Mouse (Mus musculus): ENCODE data around the gene Vdr. TPM values are rescaled to one million over a fixed set of nuclear protein-coding genes. Genes with fewer than 3 reads are reported as not detected.

Vdr gene
- polyA plus RNA-seq, 1 experiment from 2014 or later = 0.24 TPM

DNA sequence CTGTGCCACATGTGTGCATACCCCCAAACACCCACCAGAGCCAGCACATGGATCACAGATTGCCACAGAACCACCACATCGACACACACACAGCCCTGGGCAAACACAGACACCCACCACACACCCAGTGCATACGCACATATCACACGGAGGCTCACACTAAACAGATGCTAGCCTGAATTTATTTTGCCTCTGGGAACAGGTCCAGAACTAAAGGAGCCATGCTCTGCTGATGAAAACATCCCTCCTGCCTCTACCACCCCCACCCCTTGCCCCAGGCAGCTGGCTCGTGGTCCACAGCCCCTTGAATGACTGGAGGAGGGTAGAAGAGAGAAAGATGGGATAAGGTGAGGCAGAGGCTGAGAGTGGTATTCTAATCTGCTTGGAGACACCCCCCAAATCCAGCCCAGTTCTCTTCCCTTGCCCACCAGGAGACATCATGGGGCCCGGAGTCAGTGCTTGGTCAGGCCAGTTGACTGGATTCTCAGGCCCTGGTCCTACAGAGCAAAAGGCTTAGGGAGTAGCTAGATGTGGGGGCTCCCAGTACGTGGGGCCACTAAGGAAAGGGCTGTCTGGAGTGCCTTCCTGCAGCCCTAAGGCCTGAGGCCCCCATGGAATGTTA lies 82.1 kb downstream of the Vdr start:
- Histone ChIP-seq H3K4me2 (peak overlapping the region; percentile 72), H3K27me3 (no peaks in the 10 kb centered on the region), H3K4me1 (replicated peaks) (peaks cover 82% of the 10 kb centered on the region), H3K27ac (peak overlapping the region; percentile 98), H3K36me3 (peaks cover 6% of the 10 kb centered on the region; the same call in 1 of the 2 replicates), H3K9me3 (no peaks in the 10 kb centered on the region), H3K9ac (replicated peaks) (no peak overlapping the region), H3K4me3 (replicated peaks) (peak overlapping the region; percentile 3; the same call in 1 of the 2 replicates)
- 45% methylated on average over 6 of the region's 6 CpGs for WGBS
- no peak for ATAC-seq (ENCODE audit: insufficient number of reproducible peaks, insufficient read depth, low FRiP score, low TSS enrichment, low read depth)

DNA sequence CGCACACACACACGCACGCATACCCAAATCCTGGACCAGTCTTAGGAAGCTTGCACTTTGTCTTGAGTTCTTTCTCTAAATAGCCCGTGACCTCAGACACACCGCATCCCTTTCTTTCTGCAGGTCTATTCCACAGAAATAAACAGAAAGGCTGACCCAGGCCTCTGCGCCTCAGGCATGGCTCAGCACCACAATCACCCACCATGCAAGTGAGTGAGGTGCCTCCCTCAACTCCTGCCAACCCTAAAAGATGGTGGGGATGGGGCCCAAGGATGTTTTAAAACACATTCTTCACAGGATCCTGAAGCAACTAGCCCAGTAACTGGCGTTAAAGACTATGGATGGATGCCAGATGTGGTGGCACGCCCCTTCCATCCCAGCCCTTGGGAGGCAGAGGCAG lies 83.0 kb downstream of the Vdr start:
- 90% methylated on average over 8 of the region's 8 CpGs for WGBS
- Histone ChIP-seq H3K4me3 (replicated peaks) (no peak overlapping the region), H3K27me3 (no peaks in the 10 kb centered on the region), H3K9ac (replicated peaks) (no peak overlapping the region), H3K4me1 (replicated peaks) (peaks cover 86% of the 10 kb centered on the region), H3K4me2 (no peak overlapping the region), H3K36me3 (peaks cover 6% of the 10 kb centered on the region; the same call in 1 of the 2 replicates), H3K9me3 (no peaks in the 10 kb centered on the region), H3K27ac (no peak overlapping the region)
- ATAC-seq (ENCODE audit: insufficient number of reproducible peaks, insufficient read depth, low FRiP score, low TSS enrichment, low read depth) = no peak

DNA sequence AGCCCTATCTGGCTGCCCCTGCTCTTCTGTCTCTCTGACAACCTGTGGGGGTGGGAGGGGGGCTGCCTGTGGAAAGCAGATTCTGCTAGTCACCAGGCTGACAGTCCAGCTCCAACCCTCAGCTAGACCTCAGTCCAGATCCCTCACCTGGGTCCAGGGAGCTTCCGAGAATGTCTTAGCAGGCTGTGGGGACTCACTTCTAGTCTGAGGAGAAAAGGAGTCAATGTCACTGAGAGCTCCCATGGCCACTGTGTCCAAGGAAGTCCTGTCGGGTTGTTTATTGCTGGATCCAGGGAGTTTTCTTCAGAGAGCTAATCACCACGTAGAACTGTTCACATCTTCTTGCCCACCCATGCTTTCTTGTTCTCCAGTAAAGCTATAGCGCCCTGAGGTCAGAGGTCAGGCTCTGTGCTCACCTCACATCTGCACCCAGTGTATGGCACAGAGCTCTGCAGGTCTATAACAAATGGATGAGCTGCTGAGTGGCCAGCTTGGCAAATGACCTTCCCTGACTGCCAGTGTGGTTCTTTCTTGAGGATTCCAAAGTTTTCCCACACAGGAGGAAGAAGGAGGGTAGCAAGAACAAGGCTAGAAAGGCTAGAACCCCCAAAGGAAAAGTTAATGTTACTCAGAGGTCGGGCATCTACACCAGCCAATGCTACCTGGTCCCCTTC lies 83.7 kb downstream of the Vdr start:
- Histone ChIP-seq H3K4me3 (replicated peaks) (no peak overlapping the region), H3K27ac (no peak overlapping the region)

DNA sequence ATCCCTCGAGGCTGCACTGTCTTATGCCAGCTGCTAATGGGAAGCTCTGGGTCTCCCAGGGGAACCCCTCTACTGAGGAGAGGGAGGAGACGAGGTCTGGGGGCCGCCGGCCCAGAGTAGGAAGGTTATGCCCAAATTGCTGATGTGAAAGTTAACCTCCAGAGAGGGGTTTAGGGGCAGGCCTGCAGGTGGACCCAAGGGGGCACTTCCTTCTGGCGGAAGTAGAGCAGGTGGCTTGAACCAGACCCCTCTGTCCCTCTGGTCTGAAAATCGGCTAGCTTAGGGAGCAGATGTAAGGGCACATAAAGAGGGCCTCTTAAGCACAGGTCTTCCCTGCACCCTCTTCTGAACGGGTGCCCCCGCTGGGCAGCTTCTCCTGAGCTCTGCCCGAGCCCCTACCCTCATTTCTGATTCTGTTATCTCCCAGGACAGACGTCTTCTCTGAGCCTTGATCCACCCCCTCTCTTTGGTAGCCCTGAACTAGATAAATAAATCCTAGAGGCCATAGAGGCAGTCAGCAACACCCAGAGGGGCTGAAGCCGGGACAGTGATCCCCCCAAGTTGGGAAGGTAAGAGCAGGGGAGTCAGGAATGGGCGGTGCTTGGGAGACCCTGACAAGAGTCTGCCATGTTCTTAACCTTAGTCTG lies 84.4 kb downstream of the Vdr start:
- Histone ChIP-seq H3K9me3 (no peaks in the 10 kb centered on the region), H3K9ac (replicated peaks) (peak overlapping the region; percentile 48), H3K27me3 (no peaks in the 10 kb centered on the region), H3K4me3 (replicated peaks) (no peak overlapping the region), H3K27ac (no peak overlapping the region), H3K36me3 (peaks cover 6% of the 10 kb centered on the region; the same call in 1 of the 2 replicates), H3K4me2 (peak overlapping the region; percentile 55), H3K4me1 (replicated peaks) (peaks cover 93% of the 10 kb centered on the region)
- ATAC-seq (ENCODE audit: insufficient number of reproducible peaks, insufficient read depth, low FRiP score, low TSS enrichment, low read depth) = no peak
- 47% methylated on average over 12 of the region's 12 CpGs for whole genome bisulfite sequencing

More for the DNA sequence above, 83.7 kb downstream of the Vdr start:
- Histone ChIP-seq H3K9ac (replicated peaks) (peak overlapping the region; percentile 48; the same call in 1 of the 2 replicates), H3K9me3 (no peaks in the 10 kb centered on the region), H3K27me3 (no peaks in the 10 kb centered on the region), H3K36me3 (peaks cover 6% of the 10 kb centered on the region; the same call in 1 of the 2 replicates), H3K4me2 (no peak overlapping the region), H3K4me1 (replicated peaks) (peaks cover 87% of the 10 kb centered on the region)
- no peak for ATAC-seq (ENCODE audit: insufficient number of reproducible peaks, insufficient read depth, low FRiP score, low TSS enrichment, low read depth)
- WGBS = 47% methylated on average over 5 of the region's 5 CpGs

DNA sequence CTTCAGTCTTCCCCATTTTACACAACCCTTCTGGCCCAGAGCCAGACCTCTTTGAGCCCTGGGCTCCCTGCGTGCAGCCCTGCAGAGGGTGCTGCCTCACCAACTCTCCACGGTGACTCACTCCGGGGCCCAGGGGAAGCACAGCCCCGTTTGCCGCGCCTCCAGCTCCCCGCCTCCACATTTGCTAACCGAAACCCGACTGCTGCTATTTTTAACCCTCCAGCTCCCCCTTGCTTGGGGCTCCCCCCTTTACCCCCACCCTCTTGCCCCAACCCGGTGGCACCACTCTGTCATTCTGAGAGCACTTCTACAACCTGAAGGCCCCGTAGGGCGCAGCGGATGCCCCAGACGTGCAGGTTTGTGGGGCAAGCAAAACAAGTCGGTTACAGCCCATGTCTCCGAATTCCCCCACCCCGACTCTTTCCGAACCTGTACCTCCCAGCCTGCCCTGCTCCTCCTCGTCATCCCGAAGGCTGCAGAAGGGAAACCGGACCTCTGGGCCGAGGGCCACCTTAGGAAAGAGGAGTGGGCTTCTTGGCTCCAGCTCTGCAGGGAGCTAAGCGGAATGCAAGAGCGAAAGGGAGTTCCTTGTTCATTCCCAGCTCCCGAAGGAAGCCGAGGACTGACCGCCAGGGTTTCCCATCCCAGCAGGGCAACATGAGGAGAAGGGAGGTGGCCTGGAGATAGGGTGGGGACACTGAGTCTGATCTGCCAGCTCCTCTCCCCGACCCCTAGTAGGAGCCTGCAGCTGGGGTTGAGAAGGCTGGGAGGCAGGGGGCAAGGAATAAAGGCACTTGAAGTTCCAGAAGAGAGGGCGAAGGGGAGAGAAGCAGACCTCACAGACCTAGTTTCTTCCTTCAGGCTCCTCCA lies 85.1 kb downstream of the Vdr start:
- H3K36me3 ChIP-seq = peaks cover 9% of the 10 kb centered on the region; the same call in 1 of the 2 replicates
- no peak for ATAC-seq (ENCODE audit: insufficient number of reproducible peaks, insufficient read depth, low FRiP score, low TSS enrichment, low read depth)
- H3K27me3 ChIP-seq = no peaks in the 10 kb centered on the region
- 9% methylated on average over 29 of the region's 29 CpGs for WGBS
- no peaks in the 10 kb centered on the region for H3K9me3 ChIP-seq
- H3K4me1 ChIP-seq (replicated peaks) = peaks cover 93% of the 10 kb centered on the region
- H3K4me2 ChIP-seq = peak overlapping the region; percentile 55
- peak overlapping the region; percentile 27 for H3K4me3 ChIP-seq (replicated peaks)
- peak overlapping the region; percentile 75 for H3K27ac ChIP-seq
- peak overlapping the region; percentile 48 for H3K9ac ChIP-seq (replicated peaks)

DNA sequence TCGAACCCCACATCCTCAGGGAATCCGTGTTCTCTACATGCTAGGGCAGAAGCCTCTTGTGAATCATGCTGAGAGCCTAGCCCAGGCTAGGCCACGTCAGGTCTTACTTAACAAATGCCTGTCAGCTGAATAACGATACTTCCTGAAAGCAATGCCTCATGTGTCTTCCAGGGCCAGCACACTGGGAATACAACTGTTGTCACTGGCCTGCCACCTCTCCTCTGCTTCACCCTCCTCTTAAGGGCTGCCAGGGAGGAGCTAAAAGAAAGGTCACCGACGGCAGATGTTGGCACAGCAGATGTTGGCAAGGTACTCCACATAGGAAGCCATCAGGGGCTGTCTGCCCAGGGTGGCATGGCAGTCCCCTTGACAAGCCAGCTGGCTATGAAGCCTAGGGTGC lies 86.4 kb downstream of the Vdr start:
- Histone ChIP-seq H3K27ac (0 out of 2 replicates have a peak overlapping the region, but pooled peaks have one; percentile 12), H3K27me3 (no peaks in the 10 kb centered on the region), H3K9ac (replicated peaks) (no peak overlapping the region), H3K4me1 (replicated peaks) (peaks cover 87% of the 10 kb centered on the region), H3K4me2 (no peak overlapping the region), H3K4me3 (replicated peaks) (no peak overlapping the region), H3K9me3 (no peaks in the 10 kb centered on the region), H3K36me3 (peaks cover 10% of the 10 kb centered on the region; the same call in 1 of the 2 replicates)
- 81% methylated on average over 6 of the region's 6 CpGs for WGBS
- no peak for ATAC-seq (ENCODE audit: insufficient number of reproducible peaks, insufficient read depth, low FRiP score, low TSS enrichment, low read depth)

DNA sequence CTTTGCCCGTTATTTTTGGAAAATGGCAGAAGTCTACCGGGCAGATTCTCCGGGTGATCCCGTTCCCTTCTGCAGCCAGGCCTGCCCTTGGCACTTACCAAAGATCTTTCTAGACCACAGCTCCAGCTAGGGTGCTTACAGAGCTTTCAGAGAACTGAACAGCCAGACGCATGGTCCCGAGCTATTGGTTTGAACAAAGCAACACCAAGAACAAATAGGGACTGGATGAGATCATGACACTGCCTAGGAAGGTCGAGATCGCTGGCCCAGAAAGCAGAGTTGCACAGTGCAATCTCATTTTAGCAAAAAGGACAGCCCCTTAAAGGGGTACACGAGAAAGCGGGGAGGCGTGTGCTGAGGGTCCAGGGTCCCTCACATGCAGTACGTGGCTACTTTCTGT lies 87.0 kb downstream of the Vdr start:
- peaks cover 81% of the 10 kb centered on the region for H3K4me1 ChIP-seq (replicated peaks)

DNA sequence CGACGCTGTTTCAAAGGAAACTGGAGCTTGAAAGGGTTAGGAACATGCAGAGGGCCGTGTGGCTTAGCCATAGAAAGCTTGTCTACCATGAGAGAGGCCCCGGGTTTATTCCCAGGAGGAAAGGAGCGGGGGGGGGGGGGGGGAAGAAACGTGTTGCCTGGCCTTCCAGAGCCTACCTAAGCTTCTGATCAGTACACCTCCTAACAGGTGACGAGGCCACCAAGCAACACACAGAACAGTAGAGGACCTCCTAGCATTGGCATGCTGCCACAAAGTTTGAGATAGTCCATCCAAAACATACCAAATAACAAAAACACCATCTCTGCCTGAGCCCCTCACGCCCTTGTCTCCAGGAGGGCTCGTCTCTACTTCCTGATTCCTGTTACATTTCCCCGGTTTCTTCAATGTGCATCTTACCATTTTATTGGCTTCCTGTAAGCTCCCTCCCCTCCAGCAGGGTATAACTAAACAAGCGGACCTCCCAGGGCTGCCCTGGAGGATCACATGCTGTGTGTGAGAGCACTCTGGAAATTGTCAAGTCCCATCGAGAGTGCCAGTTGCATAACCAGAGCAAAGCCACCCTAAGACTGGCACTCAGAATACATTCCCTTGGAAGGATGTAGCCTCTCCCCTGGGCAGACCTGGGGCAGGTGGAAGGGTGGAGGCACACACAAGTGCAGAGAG lies 87.7 kb downstream of the Vdr start:
- ATAC-seq (ENCODE audit: insufficient number of reproducible peaks, insufficient read depth, low FRiP score, low TSS enrichment, low read depth) = no peak

More for the DNA sequence above, 87.0 kb downstream of the Vdr start:
- H3K9me3 ChIP-seq = no peaks in the 10 kb centered on the region
- peaks cover 10% of the 10 kb centered on the region; the same call in 1 of the 2 replicates for H3K36me3 ChIP-seq
- no peaks in the 10 kb centered on the region for H3K27me3 ChIP-seq
- no peak overlapping the region for H3K27ac ChIP-seq
- H3K9ac ChIP-seq (replicated peaks) = no peak overlapping the region
- no peak for ATAC-seq (ENCODE audit: insufficient number of reproducible peaks, insufficient read depth, low FRiP score, low TSS enrichment, low read depth)
- H3K4me3 ChIP-seq (replicated peaks) = no peak overlapping the region
- no peak overlapping the region for H3K4me2 ChIP-seq
- WGBS = 84% methylated on average over 12 of the region's 12 CpGs

DNA sequence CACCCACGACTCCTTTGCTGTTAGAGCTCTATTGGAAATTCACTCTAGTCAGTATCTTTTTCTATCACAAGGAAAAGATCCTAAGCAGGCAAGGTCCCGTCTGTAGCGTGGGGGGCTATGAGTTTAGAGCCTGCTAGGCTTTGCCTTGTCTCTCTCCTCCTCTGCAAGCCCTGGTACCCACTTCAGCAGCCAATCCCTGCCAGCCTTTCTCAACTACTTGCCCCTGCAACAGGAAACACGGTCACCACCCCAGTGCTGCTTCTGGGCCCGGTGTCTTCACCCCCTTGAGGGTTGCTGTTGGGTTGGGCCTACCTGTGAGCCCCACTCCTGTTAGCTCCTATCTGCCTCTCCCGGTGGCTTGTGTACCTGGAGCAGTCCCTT lies 88.5 kb downstream of the Vdr start:
- peak overlapping the region; percentile 54 for H3K27ac ChIP-seq
- H3K9ac ChIP-seq (replicated peaks) = no peak overlapping the region

More for the DNA sequence above, 87.7 kb downstream of the Vdr start:
- Histone ChIP-seq H3K27ac (no peak overlapping the region), H3K36me3 (peaks cover 10% of the 10 kb centered on the region; the same call in 1 of the 2 replicates), H3K9me3 (no peaks in the 10 kb centered on the region), H3K4me1 (replicated peaks) (peaks cover 75% of the 10 kb centered on the region), H3K4me2 (no peak overlapping the region), H3K4me3 (replicated peaks) (no peak overlapping the region), H3K27me3 (no peaks in the 10 kb centered on the region), H3K9ac (replicated peaks) (peak overlapping the region; percentile 27; the same call in 1 of the 2 replicates)
- WGBS = 41% methylated on average over 11 of the region's 12 CpGs

DNA sequence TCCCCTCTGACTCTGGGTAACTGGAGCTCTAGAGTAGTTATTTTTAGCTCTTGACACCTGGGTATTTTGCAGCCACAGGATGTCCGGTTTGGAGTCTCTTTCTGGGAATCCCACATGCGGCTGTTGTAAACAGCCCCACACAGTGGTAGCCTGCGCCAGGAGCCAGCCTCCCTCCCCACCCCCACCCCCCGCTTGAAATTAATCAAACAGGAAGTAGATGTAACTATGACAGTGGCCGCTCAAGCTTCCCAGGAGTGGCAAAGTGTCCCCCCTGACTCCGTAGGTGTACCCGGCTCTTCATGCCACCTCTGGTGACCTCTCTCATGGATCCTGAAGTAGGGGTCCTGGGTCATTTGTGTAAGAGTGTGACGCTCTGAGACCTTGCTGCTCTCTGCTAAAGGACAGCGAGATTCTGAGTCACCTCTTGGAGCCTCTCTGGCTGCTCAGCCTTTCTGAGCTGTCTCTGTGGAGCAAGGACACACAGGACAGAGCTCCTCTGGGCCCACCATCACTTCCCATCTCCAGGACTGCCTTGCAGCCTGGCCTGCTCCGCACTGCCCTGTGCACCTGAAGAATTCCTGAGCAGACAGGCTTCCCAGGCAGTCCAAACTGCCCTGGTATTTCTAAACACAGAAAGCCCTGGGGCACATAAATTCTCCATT lies 89.0 kb downstream of the Vdr start:
- no peaks in the 10 kb centered on the region for H3K27me3 ChIP-seq
- peaks cover 10% of the 10 kb centered on the region; the same call in 1 of the 2 replicates for H3K36me3 ChIP-seq
- ATAC-seq (ENCODE audit: insufficient number of reproducible peaks, insufficient read depth, low FRiP score, low TSS enrichment, low read depth) = no peak
- 32% methylated on average over 10 of the region's 10 CpGs for WGBS
- no peak overlapping the region for H3K9ac ChIP-seq (replicated peaks)
- no peak overlapping the region for H3K4me3 ChIP-seq (replicated peaks)
- H3K4me2 ChIP-seq = no peak overlapping the region
- H3K4me1 ChIP-seq (replicated peaks) = peaks cover 64% of the 10 kb centered on the region
- H3K27ac ChIP-seq = peak overlapping the region; percentile 54
- no peaks in the 10 kb centered on the region for H3K9me3 ChIP-seq

More for the DNA sequence above, 88.5 kb downstream of the Vdr start:
- H3K9me3 ChIP-seq = no peaks in the 10 kb centered on the region
- H3K4me2 ChIP-seq = no peak overlapping the region
- 65% methylated on average over 6 of the region's 6 CpGs for WGBS
- H3K27me3 ChIP-seq = no peaks in the 10 kb centered on the region
- no peak for ATAC-seq (ENCODE audit: insufficient number of reproducible peaks, insufficient read depth, low FRiP score, low TSS enrichment, low read depth)
- H3K4me1 ChIP-seq (replicated peaks) = peaks cover 69% of the 10 kb centered on the region
- H3K36me3 ChIP-seq = peaks cover 10% of the 10 kb centered on the region; the same call in 1 of the 2 replicates
- H3K4me3 ChIP-seq (replicated peaks) = no peak overlapping the region

All from limb, embryonic 12.5 days (tissue).